Mouse (Mus musculus): ENCODE results near the gene Disp3.

The Disp3 gene

GRCm38 (mm10) chr4:148218238-148218637 lies 69.5 kb downstream of the Disp3 start:
- no peak for DNase-seq (ENCODE audit: low read depth, low spot score)

DNA sequence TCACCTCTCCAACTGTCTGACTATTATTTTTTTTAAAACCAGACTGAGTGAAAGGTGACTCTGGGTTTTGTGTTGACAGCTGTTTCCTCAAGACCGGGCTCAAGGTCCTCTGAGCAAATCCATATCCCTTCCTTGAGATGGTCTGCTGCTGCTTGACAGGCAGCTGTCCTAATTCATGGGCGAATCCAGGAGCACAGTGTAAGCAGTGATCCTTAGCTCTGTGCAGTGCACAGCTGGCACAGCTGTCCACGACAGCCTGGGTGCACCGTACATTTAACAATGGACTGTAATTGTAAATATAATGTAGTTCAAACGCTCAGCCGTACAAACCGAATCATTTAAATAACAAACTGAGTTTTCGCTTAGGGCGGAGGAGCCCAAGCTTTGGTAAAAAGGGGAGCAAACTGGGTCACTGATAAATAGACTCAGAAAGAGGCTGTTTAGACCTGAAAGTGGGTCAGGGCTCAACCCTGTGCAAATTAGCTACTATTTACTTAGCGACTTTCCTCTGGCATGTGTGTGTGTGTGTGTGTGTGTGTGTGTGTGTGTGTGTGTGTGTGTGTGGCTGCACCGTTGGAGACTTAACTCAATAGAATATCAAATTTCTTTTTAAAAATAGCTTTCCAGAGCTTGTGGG lies 72.4 kb downstream of the Disp3 start:
- no peak for DNase-seq (ENCODE audit: low read depth, low spot score)

DNA sequence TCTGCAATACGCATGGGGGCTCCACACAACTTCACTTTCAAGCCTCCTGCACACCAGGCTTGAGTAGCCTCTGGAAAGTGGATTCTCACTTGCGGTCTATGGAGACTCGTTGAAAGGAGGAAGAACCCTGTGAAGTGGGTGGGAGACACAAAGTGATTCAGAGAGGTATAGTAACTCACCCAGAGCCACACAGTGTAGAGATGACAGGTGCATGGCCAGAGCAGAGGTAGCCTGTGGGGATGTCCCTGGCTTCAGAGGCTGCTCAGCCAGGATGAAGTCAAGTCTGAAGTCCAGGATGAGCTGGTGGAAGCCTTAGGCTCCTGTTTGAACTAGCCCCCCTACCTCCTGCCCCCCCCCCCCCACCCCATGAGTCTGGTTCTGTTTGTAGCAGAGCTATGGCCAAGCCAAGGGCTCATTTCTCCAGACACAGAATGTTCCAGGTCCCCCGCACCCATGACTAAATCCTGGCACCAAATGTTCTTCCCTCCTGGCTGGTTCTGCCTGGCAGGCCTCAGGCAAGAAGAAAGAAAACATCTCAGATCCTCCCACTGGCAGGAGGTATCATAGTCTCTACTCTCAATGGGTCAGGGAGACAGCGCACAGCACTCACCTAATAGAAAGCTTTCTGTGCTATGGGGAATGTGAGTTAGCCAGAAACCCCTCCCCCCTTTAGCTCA lies 73.2 kb downstream of the Disp3 start:
- DNase-seq (ENCODE audit: low read depth, low spot score) = no peak

- DNase-seq (ENCODE audit: low read depth, low spot score) = no peak
Measured at GRCm38 (mm10) chr4:148204873-148205232, 82.9 kb downstream of the Disp3 start.

DNA sequence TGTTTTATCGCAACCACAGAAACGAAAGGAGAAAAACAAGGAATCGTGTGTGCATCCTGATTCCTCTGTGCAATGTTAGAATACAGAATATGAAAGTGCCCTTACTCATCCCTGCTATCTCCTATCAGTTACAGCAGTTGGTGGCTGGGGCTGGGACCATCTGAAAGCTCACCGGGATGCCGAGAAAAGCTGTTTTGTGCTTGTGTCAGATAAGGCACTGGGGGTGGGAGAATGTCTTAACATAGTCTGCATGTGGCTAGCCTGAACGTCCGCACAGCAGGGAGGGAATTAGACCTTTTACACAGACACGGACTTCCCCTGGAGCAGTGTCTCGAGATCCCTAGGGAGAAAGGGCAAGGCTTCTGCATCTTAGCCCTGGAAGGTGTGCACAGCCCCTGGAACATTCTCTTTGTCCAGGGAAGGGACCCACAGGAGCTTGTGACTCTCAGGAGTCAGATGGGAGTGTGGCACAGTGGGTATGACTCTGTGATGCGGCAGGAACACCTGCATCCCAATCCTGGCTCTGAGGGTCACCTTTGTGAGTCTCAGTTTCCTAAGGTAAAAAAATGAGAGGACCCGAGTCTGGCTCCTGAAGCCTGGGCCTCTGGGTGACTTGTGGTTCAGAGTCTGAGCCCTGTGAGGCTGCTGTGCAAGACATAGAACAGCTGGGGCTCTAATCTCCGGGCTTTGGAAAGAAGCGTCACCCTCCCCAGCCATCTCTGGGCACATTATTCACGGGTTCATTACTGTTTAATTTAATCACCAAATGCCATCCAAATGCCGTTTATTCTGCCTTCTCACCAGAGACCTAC lies 83.5 kb downstream of the Disp3 start:
- DNase-seq (ENCODE audit: low read depth, low spot score) = no peak

- DNase-seq (ENCODE audit: low read depth, low spot score) = no peak
Measured at GRCm38 (mm10) chr4:148203557-148203956, 84.2 kb downstream of the Disp3 start.

DNA sequence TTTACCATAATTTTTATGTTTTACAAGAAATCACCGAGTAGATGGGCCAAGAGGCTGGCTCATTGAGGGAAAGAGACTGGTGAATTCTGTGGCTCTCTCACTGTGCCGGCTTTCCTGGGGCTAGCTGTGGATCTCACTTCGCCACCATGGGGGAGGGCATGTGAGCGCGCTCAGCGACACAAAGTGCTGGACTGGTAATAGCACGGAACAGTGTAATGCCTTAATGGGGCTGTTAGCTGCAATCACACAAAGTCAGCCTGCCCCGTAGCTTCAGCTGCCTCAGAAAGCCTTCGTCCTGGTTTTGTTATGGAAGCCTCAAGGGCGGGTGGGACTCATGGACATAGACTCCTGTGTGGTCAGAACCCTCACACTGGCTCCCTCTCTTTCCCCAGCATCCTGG lies 89.0 kb downstream of the Disp3 start:
- DNase-seq (ENCODE audit: low read depth, low spot score) = no peak

- no peak for DNase-seq (ENCODE audit: low read depth, low spot score)
Measured at GRCm38 (mm10) chr4:148194400-148194799, 93.4 kb downstream of the Disp3 start.

GRCm38 (mm10) chr4:148192707-148193245 lies 95.0 kb downstream of the Disp3 start:
- DNase-seq (ENCODE audit: low read depth, low spot score) = no peak

All from retina, adult 2 months (tissue).